Mouse (Mus musculus) megakaryocyte, embryonic 14.5 days (primary cell): ENCODE measurements around the gene Aarsd1. TPM values are rescaled to one million over a fixed set of nuclear protein-coding genes. Genes with fewer than 3 reads are reported as not detected.

Experiments
- H3K27me3 ChIP-seq: replicated peaks from 2 replicates; pipeline ENCODE3; 2012; ENCODE audit warnings: inconsistent platforms
- H3K36me3 ChIP-seq: replicated peaks from 2 replicates; pipeline ENCODE3; 2012; ENCODE audit warnings: low read length, inconsistent platforms, mixed read lengths
- H3K4me1 ChIP-seq: 2 replicates; pipeline ENCODE4 v1.6.1; 2012; ENCODE audit warnings: inconsistent platforms
- H3K4me3 ChIP-seq: replicated peaks from 2 replicates; pipeline ENCODE3; 2012; ENCODE audit warnings: moderate library complexity, mild to moderate bottlenecking, inconsistent platforms
- H3K9me3 ChIP-seq: 2 replicates; pipeline ENCODE4 v1.6.1; 2012; ENCODE audit warnings: inconsistent platforms
- FLI1 ChIP-seq: IDR thresholded peaks from 2 replicates; pipeline ENCODE4 v1.6.1; 2012; ENCODE audit warnings: low read length, inconsistent platforms, mixed read lengths
- GATA1 ChIP-seq: IDR thresholded peaks from 3 replicates; pipeline ENCODE4 v1.6.1; 2012; ENCODE audit warnings: mixed read lengths, low read length, inconsistent platforms, borderline replicate concordance
- polyA plus RNA-seq: library from polyadenylated mRNA; stranded (reverse); fragments of >175 nt; gene quantifications from 2 replicates; pipeline ENCODE4 v1.2.3, GENCODE M21; 2012; ENCODE audit warnings: low replicate concordance; ENCODE audit not compliant: insufficient read depth

Aarsd1 gene
- polyA plus RNA-seq, 1 experiment = 39.7 TPM

GRCm38 (mm10) chr11:101426165-101426564, 8.8 kb upstream of the Aarsd1 start:
- TF ChIP-seq FLI1 (no peak), GATA1 (no peak)

GRCm38 (mm10) chr11:101424925-101425813, 7.8 kb upstream of the Aarsd1 start, which contains the start of the genes Rundc1 and Ptges3l:
Gene Rundc1, plus strand, starts transcription at chr11:101425085.
Gene Ptges3l, minus strand, starts transcription at chr11:101425333.
- peaks cover 23% of the 10 kb centered on the region for H3K36me3 ChIP-seq
- peaks cover 46% of the 10 kb centered on the region for H3K4me1 ChIP-seq
- H3K4me3 ChIP-seq = peak within 1 kb of the TSS; percentile 99
- no peaks in the 10 kb centered on the region for H3K27me3 ChIP-seq
- TF ChIP-seq FLI1 (no peak), GATA1 (no peak)
- no peaks in the 10 kb centered on the region for H3K9me3 ChIP-seq

More at GRCm38 (mm10) chr11:101426165-101426564, 8.8 kb upstream of the Aarsd1 start:
- Histone ChIP-seq H3K36me3 (peaks cover 33% of the 10 kb centered on the region), H3K4me3 (peak overlapping the region; percentile 99), H3K27me3 (no peaks in the 10 kb centered on the region), H3K4me1 (peaks cover 45% of the 10 kb centered on the region), H3K9me3 (no peaks in the 10 kb centered on the region)

- TF ChIP-seq GATA1 (no peak), FLI1 (no peak)
- H3K4me1 ChIP-seq = peaks cover 55% of the 10 kb centered on the region
- no peaks in the 10 kb centered on the region for H3K9me3 ChIP-seq
- peak within 1 kb of the TSS; percentile 99 for H3K4me3 ChIP-seq
- no peaks in the 10 kb centered on the region for H3K27me3 ChIP-seq
- peaks cover 14% of the 10 kb centered on the region for H3K36me3 ChIP-seq
Measured at GRCm38 (mm10) chr11:101424105-101424851, 6.9 kb upstream of the Aarsd1 start, which contains the start of gene Gm27029. Gene Gm27029, minus strand, starts transcription at chr11:101424796.

GRCm38 (mm10) chr11:101420148-101420547, 2.7 kb upstream of the Aarsd1 start:
- H3K27me3 ChIP-seq = no peaks in the 10 kb centered on the region
- H3K36me3 ChIP-seq = peaks cover 3% of the 10 kb centered on the region
- peaks cover 49% of the 10 kb centered on the region for H3K4me1 ChIP-seq
- no peak for TF ChIP-seq FLI1
- TF ChIP-seq GATA1 = no peak
- no peaks in the 10 kb centered on the region for H3K9me3 ChIP-seq
- no peak overlapping the region for H3K4me3 ChIP-seq

- Histone ChIP-seq H3K36me3 (peaks cover 3% of the 10 kb centered on the region), H3K9me3 (no peaks in the 10 kb centered on the region), H3K27me3 (no peaks in the 10 kb centered on the region), H3K4me1 (peaks cover 48% of the 10 kb centered on the region), H3K4me3 (no peak overlapping the region)
- TF ChIP-seq FLI1 = no peak
- TF ChIP-seq GATA1 = no peak
Measured at GRCm38 (mm10) chr11:101419610-101420009, 2.2 kb upstream of the Aarsd1 start.

- Histone ChIP-seq H3K27me3 (no peaks in the 10 kb centered on the region), H3K36me3 (peaks cover 5% of the 10 kb centered on the region), H3K4me3 (no peak overlapping the region), H3K9me3 (no peaks in the 10 kb centered on the region), H3K4me1 (peaks cover 42% of the 10 kb centered on the region)
- TF ChIP-seq FLI1 (no peak), GATA1 (no peak)
Measured at GRCm38 (mm10) chr11:101418991-101419390, 1.6 kb upstream of the Aarsd1 start.

- Histone ChIP-seq H3K4me1 (peaks cover 31% of the 10 kb centered on the region), H3K9me3 (no peaks in the 10 kb centered on the region), H3K27me3 (no peaks in the 10 kb centered on the region), H3K36me3 (peaks cover 25% of the 10 kb centered on the region), H3K4me3 (peak overlapping the region; percentile 98)
- TF ChIP-seq GATA1 (no peak), FLI1 (no peak)
Measured at GRCm38 (mm10) chr11:101416433-101417100, 848 bp downstream of the Aarsd1 start.

- H3K9me3 ChIP-seq = no peaks in the 10 kb centered on the region
Measured at GRCm38 (mm10) chr11:101415306-101415705, 2.1 kb downstream of the Aarsd1 start.

GRCm38 (mm10) chr11:101395110-101395509, 22.3 kb downstream of the Aarsd1 start:
- TF ChIP-seq FLI1 (no peak), GATA1 (no peak)
- Histone ChIP-seq H3K4me3 (no peak overlapping the region), H3K27me3 (peaks cover 12% of the 10 kb centered on the region), H3K9me3 (peaks cover 4% of the 10 kb centered on the region), H3K4me1 (peaks cover 19% of the 10 kb centered on the region), H3K36me3 (no peaks in the 10 kb centered on the region)

More at GRCm38 (mm10) chr11:101415306-101415705, 2.1 kb downstream of the Aarsd1 start:
- no peak for TF ChIP-seq FLI1
- TF ChIP-seq GATA1 = no peak
- H3K27me3 ChIP-seq = no peaks in the 10 kb centered on the region
- H3K4me1 ChIP-seq = peaks cover 31% of the 10 kb centered on the region
- H3K36me3 ChIP-seq = peaks cover 37% of the 10 kb centered on the region
- no peak overlapping the region for H3K4me3 ChIP-seq
